Mouse (Mus musculus) CD4-positive, CD25-positive, alpha-beta regulatory T cell, adult 2 months (primary cell): Measurements from ENCODE around the gene Mlh3.
A peak's percentile ranks its signal among the peaks of the same experiment; 100 is the strongest.
"Not testable (repeated sequence)": the region's sequence is repeated elsewhere in the genome, so short reads cannot be mapped to it uniquely, and the experiment has no call there.

ENCODE experiments used
- DNase-seq: peaks from one replicate; pipeline ENCODE4 v3.0.0-alpha.2; 2012; ENCODE audit warnings: low read depth, low spot score

The Mlh3 gene

DNA sequence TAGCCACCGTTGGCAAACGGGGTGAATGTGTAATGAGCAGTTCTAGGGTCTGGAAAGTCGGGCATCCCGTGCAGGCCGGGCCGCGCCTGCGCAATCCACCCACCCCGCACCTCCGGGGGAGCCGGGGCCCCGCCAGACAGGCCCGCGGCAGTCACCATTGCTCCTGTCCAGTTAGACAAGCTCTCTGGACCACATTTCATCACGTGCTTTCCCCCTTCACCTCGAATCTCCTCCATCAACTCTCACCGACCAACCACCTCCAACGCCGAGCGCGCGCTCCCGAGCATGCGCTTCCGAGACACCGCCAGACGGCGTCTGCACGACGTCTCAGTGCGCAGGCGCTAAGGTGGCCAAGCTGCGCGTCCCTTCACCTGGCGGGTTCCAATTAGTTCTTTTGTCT is at the start of gene Mlh3:
Mlh3 (minus strand) TSS at position 281 of the 400 bp plus-strand sequence.
- DNase-seq = peak; percentile 94

DNA sequence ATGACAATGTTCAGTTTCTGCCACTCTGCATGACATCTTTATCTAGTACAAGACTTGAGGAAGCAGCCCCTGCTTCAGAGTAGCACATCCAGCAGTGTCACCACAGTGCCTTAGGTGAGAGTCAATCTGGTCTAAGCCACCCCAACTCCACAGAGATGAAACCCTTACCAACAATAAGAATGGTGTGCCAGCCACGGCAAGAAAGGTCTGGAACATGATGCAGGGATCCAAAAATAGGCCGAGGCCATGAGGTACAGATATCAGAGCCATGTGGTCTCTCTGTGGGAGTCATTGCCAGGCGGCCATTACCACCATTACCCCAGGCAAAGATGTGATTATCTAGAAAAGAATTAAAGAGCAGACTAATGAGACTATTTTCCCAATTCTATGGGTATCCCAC is 38.3 kb upstream of the Mlh3 start:
- DNase-seq = no peak

DNA sequence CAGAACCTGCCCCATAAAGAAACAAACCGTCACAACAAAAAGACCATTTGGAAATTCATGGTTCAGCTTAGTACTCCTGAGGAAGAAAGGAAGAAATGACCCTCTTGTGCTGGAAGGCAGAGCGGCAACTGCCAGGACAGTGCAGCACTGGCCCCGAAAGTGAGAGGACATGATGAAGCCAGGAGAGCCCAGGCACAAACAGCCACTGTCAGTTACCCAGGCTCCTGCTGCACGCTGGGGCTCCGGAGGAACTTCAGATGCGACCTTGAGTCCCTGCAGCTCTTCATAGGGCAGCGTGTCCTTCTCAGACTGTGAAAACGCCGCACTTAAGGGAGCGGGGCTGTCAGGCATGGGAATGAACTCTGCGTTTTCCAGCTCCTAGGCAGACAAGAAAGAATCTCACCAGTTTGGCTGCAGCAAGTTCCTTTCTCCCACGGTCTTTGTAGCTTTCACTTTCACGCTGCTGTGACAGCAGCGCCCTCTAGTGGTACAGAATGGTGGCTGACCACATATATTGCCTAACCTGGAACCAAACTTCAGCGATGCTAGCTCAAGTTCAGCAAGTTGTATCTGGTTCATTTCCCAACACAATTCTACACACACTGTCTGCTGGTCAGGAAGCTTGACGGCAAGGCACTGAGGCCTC is 35.0 kb upstream of the Mlh3 start:
- DNase-seq = peak; percentile 91

DNA sequence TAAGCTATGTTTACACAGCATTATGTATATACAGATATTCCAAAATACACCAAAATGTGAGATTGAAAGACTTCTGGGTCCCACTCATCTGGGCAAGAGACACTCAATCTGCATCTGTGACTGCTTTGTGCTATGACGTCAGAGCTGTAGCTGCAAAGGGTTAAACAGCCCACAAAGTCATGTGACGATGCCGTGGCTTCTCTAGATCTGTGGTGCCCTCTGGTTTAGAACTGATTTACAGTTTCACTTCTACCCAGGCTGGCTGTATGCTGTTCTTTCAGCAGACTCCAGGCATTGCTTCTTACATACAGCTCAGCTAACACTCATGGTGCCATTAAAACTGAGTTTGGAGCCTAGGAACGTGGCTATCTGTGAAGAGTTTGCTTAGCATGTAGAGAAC is 34.3 kb upstream of the Mlh3 start:
- peak; percentile 73 for DNase-seq

DNA sequence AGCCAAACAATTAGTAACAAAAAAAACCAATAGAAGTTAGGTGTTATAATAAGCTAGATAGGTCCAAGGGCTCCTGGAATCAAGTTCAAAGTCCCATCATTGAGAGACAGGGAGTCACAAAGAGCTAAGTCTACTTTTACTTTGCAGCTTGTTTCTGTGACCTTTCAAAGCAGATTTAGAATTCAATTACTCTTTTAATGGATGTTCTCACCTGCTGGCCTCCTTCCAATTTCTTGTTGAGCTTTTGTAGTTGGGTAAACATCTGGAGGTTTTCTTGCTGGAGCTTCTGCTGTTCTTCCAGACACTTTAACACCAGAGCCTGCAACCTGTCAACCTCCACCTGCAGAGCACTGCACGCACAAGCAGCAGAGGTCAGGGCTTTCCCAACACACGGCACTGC is 32.9 kb upstream of the Mlh3 start:
- no peak for DNase-seq

DNA sequence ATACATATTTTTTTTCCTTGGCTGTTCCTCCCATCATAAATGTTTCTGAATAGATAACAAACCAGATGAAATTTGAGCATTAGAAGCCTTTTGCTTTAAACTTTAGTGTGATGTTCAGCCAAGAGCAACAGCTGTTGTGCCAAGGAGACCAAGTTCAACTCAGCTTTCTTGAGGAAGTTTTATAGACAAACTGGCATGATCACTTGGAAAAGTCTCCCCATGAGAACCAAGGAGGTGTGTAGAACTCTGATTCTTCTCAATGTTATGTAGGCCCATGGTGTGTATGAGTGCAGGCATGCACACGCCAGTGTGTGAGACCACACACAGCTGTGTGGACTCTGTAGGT is 28.4 kb upstream of the Mlh3 start:
- DNase-seq = no peak

DNA sequence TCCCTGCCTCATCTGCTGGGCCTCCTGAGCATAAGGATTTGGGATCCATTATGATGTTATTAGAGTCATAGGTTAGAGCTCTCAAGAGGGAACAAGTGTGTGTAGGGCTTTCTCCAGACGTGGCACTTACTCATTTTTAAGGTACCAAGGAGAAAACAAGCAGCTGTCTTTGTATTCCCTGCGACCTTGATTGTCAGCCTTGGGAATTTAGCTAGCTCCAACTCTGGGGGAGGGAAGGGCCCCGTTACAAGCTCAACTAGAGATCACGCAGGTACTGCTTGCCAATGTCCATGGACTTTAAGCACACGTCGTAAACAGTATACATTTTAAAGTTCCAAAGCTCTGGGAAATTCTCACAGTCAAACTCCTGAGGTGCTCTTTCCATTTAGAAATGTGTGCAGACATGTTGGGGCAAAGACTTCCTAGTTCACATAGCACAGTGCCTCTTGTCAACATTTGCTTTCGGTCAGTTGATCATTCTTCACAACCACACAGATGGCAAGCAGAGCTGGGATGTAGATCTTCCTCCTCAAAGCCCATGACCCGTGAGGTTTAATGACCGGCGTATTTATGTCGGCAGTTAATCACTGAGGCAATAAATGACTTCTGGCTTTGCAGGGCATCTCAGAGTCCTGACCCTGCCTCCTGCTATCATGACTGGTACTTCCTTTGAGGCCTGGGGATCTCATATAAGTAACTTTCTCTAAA is 27.9 kb upstream of the Mlh3 start:
- DNase-seq = no peak

DNA sequence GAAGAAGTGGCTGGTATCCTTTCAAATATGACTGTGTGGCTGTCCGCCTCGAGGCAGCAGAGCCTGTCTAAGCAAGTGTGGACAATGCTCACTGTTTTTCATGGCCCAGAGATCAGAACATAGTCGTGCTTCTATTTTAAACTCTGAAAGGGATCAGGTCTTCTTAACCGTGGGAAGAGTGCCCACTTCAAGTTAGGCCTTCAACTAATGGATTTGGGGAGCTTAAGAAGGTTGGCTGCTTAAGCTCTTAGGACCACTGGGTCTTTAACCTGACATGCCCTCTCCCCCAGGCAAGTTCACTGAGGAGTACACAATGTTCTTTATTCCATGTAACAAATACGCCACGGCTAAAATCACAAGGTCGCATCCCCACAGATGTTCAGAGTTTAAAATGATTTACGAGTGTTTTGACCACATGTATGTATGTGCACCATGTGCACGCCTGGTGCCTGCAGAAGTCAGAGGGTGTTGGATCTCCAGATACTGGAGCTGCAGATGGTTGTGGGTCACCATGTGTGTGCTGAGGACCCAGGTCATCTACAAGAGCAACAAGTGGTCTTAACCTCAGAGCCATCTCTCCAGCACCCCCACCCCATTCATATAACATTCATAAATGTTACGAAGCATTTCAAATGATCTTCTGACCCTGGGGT is 27.1 kb upstream of the Mlh3 start:
- no peak for DNase-seq

DNA sequence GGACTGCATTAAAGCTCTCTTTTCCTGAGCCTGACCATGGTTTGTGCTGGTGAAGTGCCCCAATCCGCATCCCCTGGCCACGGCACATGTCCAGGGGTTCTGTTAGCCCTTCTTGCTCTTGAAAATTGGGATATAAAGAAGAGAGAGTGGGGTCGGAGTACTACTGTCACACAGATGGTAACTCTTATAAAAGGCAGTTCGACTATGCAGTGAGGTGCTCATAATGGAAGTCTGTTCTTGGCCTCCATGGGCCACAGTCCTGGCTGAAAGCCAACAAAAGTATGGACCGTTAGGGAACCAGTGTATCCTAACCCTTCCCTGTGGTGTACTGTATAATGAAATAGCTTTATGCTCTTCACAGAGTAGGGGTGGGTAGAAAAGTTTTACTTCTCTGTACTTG is 26.5 kb upstream of the Mlh3 start:
- no peak for DNase-seq

DNA sequence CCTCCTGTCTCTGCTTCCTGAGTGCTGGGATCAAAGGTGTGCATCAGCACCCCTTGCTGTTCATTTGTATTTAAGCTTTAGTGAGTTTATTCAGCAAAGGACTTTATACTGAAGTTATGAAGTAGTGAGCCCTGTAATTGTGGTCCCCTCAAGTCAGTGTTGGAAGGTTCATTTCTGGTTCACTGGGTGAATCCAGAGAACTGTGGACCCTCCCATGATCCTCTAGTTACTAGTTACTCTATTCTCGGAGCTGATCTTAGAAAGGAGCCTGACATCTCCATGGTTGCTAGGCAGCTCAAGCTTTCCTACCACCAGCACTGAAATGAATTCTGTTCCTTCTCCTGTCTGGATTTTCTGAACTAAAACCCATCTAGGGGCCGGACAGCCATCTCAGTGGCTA is 25.1 kb upstream of the Mlh3 start:
- DNase-seq = no peak

DNA sequence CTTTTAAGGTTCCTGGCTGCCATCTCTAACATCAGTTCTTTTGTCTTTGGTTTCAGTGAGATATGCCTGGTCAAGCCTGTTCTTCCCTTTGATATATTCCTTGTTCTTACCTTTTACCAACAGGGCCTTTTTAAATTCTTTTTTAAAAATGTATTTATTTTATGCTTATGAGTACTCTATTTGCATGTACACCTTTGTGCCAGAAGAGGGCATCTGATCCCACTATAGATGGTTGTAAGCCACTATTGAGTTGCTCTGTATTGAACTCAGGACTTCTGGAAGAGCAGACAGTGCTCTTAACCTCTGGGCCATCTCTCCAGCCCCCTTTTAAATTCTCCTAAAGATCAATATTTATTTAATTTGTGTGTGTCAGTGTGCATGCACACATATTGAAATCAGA is 22.5 kb upstream of the Mlh3 start:
- DNase-seq = peak; percentile 20

DNA sequence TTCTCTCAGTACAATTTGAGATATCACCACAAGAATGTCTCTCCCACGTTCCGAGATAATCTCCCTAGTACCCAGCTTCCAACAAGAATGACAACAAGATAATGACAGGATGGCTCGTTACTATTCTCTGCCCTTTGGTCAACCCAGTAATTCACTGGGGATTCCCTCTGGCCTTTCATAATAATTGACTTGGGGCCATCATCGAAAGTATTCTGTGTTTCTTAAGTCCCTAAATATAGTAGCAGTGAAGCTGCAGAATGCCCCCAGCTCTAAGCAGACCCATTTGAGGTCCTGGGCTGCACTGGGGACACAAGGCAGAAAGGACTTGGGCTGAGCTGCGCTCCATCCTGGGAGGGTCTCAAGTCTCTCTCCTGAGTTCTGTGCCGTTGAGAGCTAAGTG is 21.9 kb upstream of the Mlh3 start:
- DNase-seq = no peak

DNA sequence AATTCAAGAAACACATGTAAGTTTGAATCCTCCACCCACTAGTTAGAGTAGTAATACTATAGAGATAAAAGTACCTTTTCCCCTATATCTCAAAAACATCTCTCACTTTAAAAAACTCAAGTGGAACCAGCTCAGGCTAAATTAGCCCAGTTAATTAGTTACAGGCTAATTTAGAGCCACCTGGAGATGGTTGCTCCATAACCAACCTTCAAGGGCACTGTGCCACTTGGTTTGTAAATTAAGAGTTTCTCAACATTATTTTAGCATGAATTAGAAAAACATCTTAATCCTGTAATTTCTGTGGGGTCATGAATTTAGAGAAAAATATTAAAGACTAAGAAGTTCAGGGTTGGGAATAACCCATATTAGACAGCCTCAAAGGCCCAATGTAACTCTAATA is 21.1 kb upstream of the Mlh3 start:
- no peak for DNase-seq

DNA sequence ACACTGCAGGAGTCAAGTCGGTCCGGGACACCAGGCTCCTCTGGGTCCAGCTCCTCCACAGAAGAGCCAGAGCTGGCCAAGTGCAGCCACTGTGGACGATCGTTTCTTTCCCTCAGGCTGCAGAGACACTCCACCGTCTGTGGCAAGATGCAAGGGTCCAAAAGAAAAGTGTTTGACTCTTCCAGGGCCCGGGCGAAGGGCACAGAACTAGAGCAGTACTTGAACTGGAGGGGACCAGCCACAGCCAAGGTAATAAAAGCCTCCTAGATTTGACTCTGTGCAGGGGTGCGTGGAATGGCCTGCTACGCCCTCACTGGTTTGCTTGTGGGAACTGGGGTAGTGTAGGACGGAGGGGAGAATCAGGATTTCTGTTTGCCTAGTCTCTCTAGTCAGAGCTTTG is 20.2 kb upstream of the Mlh3 start:
- DNase-seq = no peak

DNA sequence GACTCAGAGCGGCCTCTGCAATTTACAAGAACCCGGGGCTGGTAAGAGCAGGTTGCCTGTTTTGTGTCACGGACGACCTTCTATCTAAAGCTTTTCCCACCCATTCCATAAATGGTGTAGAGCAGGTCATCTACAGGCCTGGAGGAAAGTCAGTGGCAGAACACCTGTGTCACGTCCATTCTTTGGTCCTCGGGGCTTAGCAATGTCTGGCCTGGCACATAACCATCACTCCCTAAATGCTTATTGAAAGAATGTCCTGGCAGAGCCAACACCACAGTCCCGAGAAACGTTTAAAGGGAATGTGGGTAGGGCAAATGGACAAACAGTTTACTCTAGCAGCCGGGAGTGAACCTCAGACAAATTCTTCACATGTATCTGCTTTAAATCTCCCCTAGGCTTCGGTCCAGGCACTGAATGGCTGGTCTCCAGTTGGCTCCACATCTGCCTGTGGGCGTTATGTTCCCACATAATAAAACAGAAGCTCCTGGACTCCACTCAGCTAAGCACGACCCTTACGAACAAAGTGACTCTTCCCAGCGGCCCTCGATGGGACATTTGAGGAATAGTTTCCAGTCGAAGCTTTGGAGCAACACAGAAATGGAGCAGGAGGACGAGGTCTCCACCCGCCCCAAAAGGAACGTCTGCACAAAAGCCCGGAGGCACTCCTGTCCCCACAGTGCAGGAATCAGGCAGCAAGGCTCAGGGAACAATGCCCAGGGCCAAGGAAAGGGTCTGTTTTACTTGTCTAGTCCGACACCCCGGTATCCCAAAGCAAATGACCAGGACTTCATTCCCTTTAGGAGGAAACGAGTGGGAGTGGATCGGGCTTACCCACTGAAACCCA is 19.0 kb upstream of the Mlh3 start:
- DNase-seq = no peak

DNA sequence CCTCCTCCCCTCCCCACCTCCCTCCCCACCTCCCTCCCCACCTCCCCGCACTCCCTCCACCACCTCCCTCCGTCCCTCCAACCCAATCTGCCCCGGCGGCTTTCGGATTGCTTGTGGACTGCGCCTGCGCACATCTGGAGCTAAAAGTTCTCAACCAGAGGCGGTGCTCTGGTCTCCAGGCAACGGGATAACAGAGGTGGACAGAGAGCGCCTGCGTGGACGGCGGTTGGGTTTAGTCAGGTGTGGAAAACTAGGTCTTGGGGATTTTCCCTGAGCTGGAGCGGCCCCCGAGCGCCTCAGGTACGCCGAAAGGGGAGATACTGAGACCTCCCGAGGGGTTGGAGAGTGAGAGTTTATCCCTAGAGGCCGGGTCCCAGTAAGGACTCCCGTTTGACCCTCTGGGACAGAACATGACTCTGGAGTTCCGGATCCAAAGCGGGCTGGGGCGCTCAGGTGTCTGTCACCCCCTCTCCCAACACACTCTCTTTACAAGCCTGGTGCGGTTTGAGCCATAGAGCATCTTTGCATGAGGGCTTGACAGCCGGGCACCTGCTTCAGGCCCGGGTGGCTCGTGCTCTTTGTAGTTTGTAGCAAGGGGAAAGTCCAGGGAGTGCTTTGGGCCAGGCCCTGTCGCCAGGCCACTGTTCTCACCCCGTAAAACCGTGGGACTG is 18.2 kb upstream of the Mlh3 start, which contains the start of gene Zc2hc1c:
Zc2hc1c (plus strand) TSS at position 106 of the 671 bp plus-strand sequence.
- DNase-seq = peak; percentile 91

DNA sequence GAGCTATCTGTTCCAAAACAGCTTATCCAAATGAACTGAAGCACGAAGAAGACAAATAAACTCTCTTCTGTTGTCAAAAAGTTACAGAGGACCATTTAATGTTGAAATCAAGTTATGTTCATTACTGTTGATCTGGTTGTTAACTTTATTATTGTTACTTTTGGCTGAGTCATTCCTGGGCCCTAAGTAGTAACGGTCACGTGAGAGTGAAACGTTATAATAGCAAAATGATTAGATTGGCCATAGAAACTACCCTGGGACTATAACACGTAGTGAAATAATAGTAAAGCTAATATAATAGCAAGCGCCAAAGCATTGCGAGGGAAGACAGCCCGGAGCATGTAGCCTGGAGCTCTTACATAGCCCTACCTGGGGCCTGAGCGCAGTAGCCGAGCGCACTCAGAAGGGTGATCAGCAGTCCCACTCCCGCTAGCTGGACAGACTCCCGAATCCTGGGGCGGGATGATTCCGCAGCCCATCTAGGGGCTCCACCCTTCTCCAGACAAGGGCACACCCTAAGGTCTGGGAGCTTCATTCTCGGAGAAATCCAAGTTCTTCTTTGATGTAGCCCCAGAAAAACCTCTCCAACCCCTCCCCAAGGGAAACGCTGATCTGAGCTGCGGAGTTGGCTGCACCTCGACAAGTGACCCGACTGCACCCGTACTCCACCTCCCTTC is 17.5 kb upstream of the Mlh3 start, which contains the start of gene Acyp1:
Acyp1 (minus strand) TSS at position 630 of the 677 bp plus-strand sequence.
- DNase-seq = no peak

DNA sequence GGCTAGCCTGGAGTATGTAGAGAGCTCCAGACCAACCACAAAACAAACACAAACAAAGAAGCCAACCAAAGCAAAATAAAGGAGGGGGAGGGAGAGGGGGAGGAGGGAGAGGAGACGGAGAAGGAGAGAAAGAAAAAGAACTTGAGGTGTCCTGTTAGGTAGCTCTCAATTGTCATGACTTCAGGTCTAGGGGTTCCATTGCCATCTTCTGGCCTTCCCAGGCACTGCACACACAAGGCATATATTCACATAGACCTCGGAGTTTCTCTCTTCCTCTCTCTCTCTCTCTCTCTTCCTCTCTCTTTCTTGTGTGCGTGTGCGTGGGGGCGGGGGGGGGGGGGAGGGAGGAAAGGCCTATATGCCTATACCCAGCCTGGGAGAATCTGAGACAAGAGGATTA is 16.5 kb upstream of the Mlh3 start:
- peak; percentile 71 for DNase-seq

DNA sequence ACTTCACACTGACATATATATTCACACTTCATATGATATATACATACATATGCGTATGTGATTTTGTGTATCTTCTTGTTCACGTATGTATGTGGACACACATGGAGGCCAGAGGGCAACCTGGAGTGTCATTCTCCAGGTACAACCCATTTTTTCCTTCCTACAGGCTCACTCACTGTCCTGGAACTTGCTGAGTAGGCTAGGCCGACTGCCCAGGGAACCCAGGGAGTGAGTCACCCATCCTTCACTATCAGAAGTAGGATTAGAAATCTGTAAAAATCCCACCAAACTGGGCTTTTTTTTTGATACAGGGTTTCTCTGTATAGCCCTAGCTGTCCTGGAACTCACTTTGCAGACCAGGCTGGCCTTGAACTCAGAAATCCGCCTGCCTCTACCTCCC is 14.6 kb upstream of the Mlh3 start:
- no peak for DNase-seq

DNA sequence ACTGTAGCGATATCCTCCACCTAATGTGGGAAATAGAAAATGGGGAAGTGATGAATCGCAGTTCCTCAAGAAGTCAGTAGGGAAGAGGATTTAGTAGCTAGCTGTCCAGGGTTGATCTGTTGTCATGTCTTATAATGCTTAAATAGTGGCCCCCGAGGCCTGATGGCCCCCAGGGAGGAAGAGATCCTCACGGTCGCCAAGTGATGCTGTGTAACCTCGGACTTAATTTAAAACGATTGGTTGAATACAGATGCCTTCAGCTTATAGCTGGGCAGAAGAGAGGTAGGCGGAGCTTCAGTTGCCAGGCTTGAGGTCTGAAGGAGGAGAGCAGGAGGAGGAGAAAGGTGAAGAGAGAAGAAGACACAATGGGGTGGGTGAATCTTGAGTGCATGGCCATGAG is 13.9 kb upstream of the Mlh3 start:
- DNase-seq = no peak

DNA sequence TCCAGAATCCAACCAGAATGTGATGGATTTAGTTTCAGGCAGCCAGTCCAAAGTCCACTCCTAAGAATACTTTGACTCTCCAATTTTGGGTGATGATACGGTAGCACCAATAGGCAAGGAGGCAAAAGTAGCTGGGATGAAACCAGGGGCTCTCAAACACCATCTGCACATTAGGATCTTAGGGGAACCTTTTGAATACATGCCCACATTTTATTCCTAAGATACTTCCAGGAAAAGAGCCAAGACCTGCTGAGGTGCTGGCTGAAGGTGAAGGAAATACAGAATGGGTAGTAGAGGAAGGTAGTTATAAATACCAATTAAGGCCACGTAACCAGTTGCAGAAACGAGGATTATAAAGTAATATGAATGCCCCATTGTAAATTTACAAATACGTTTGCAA is 11.4 kb upstream of the Mlh3 start:
- DNase-seq = not testable (repeated sequence)
